Mouse (Mus musculus): ENCODE data around the gene Txndc2. TPM values are rescaled to one million over a fixed set of nuclear protein-coding genes. Genes with fewer than 3 reads are reported as not detected.

Gene Txndc2
- 0.11 TPM in 1 of 2 replicates, not detected in the other for polyA plus RNA-seq (2015; fragmentation: Nextera tagmentation; extraction: Ambion mirVana)

GRCm38 (mm10) chr17:65641734-65642218 lies at the start of gene Txndc2:
Gene Txndc2, minus strand, starts transcription at chr17:65642168.

GRCm38 (mm10) chr17:65613463-65614412 lies 28.2 kb downstream of the Txndc2 start, which contains the start of gene Vapa:
Gene Vapa, minus strand, starts transcription at chr17:65613555.

Other genes with a start within 250 kb of the Txndc2 start
- gene Tmem232, start 101.4 kb downstream of the Txndc2 start, polyA plus RNA-seq (2015; fragmentation: Nextera tagmentation; extraction: Ambion mirVana), result 0.06 TPM in 1 of 2 replicates, not detected in the other
- 160 and 205 TPM in 2 replicates for gene Vapa, start 28.6 kb downstream of the Txndc2 start, polyA plus RNA-seq (2015; fragmentation: Nextera tagmentation; extraction: Ambion mirVana)
- 26.8 and 28.2 TPM in 2 replicates for gene Rab31, start 130.6 kb upstream of the Txndc2 start, polyA plus RNA-seq (2015; fragmentation: Nextera tagmentation; extraction: Ambion mirVana)
- gene Ppp4r1, start 140.4 kb upstream of the Txndc2 start, polyA plus RNA-seq (2015; fragmentation: Nextera tagmentation; extraction: Ambion mirVana), result 16.0 and 17.3 TPM in 2 replicates
- gene Ralbp1, start 243.6 kb upstream of the Txndc2 start, polyA plus RNA-seq (2015; fragmentation: Nextera tagmentation; extraction: Ambion mirVana), result 79.9 and 93.2 TPM in 2 replicates

Measured in urinary bladder, postnatal 0 days (tissue).